Mouse (Mus musculus) cerebellum, adult 9-10 months (tissue): ENCODE results near the gene Camta1.
"Not testable (repeated sequence)": the region's sequence is repeated elsewhere in the genome, so short reads cannot be mapped to it uniquely, and the experiment has no call there.

Experiments
- DNase-seq: peaks from one replicate; pipeline ENCODE4 v3.0.0; 2022

Camta1 gene

DNA sequence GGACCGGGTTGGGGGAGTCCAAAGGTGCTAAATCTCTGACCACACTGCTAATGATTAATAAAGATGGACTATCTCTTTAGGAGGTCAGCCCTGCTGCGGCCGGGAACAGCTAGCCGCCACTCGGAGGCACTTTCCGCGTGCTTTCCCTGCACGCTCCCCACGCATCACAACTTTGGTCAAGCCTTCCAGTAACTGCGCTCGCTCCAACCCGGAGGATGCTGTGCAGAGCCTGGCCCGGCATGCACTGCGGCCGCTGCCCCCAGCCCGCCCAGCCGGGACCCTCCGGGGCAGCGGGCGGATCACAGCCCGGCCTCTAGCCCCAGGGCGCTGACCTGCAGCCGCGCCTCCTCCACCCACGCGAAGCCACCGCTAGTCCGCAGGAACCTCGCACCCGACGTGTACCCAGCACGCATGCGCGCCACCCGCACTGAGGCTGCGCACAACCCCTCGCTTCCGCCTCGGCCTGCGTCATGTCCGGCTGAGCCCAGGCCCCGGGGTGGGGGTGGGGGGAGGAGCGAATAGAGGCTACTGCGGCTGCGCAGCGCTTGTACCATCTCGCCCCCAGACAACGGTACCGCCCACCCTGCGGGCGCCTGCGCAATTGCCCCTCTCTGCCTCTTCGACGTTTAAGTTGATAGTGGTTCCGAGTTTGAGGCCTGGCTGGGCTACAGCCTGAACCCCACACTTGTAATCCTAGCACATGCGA lies 952.1 kb downstream of the Camta1 start:
- peak; percentile 97 for DNase-seq

DNA sequence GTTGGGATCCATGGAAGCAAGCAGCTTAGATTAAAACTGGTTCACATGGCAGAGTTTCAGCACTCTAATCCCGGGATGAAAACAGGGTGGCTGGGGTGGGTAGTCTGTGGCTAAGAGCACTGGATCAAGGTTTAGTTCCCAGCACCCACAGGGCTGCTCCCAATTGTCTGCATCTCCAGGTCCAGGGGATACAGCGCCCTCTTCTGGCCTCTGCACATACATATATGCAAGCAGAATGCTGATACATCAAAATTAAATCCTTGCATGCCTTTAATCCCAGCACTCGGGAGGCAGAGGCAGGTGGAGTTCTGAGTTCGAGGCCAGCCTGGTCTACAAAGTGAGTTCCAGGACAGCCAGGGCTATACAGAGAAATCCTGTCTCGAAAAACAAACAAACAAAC lies 953.2 kb downstream of the Camta1 start:
- peak; percentile 51 for DNase-seq

DNA sequence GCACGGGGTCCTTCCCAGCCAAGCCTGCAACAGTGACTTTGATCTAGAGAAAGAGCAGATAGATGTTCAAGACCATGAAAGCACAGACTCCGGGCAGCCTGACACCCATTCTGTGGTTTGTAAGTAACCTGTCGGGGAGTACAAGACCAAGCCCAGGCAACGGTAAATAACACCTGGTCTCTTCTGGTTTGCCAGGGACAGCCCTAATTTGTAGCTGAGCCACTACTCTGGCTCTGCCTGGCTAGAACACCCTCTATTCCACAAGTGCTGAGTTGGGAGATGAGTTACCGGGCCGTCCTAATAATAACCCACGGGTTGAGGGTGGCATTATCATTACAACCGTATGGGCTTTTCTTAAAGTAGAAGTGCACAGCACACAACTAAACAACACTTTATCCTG lies 954.6 kb downstream of the Camta1 start:
- no peak for DNase-seq

DNA sequence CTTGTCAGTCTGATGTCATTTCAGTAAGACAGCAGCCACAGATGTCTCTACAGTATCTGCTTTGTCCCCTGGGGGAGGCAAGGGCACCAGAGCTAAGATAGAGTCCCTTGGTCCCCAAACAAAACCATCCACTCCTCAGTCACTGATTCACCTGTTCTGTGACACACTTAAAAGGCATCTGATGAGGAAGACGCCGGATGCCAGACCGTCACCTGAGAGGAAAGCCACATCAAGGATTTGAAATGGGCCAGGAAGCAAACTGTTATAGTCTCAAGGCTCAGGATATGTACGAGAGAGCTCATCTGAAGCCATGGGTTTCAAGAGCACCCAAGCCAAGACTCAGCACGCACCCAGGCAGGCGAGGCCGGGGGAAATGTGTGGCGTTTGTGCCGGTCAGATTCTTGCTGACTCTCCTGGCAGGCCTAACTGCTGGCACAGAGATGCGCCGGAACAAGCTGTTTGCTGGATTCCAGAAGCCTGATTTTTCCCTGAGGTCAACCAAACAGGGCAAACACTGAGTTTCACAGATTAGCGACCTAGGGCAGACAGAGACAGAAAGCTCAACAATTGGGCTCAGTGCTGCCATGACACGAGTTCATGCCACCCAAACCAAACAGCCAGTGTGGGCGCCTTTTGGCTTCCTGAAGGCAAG lies 958.5 kb downstream of the Camta1 start:
- no peak for DNase-seq

DNA sequence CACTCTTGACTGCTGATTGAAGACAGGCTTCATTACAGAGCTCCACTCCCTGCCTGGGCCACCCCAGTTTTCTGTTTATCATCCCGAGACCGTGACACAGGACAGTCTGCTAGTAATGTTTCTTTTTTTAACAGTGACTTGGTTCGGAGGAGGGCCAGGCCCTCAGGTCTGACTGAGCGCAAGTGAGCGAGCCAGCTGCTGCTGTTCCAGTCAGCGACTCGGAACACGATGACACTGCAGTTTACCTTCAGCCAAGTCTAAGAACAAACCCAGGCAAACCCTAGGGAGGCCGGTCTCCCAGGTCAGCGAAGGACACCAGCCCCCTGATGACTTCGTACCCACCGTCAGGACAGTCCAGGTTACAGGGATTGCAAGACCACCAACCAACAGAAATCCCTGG lies 959.6 kb downstream of the Camta1 start:
- DNase-seq, result no peak

DNA sequence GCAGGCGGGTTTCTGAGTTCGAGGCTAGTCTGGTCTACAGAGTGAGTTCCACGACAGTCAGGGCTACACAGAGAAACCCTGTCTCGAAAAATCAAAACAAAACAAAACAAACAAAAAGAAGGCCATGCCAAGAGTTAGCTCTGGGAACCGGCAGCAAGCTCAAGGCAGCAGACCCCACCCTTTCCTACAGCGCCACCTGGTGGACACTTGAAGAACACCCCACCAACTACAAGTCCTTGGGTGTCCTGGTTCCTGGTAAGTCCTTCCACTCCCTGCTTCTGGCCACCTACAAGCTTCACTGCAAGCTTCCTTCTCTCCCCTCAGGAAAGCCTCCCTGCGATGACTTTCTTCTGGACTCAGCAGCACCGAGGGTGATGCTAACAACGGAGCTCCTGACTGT lies 960.0 kb downstream of the Camta1 start:
- peak; percentile 66 for DNase-seq

DNA sequence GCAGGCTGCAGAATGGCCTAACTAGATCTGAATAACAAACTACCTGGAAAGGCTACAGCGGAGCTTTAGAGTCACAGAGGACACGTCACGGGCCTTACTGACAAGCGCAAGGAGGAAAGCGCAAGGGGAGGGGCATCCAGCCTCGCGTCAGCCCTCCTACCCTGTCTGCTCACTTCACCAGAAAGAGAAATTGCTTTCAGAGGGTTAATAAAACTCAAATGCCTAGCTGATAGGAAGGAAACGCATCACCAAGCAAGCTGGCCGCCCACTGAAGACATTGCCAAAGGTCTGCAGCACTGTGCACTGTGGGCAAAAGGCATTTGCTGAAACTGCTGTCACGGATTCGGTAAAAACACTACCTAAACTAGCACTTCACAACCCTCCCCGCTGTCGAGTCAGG lies 961.2 kb downstream of the Camta1 start:
- no peak for DNase-seq

DNA sequence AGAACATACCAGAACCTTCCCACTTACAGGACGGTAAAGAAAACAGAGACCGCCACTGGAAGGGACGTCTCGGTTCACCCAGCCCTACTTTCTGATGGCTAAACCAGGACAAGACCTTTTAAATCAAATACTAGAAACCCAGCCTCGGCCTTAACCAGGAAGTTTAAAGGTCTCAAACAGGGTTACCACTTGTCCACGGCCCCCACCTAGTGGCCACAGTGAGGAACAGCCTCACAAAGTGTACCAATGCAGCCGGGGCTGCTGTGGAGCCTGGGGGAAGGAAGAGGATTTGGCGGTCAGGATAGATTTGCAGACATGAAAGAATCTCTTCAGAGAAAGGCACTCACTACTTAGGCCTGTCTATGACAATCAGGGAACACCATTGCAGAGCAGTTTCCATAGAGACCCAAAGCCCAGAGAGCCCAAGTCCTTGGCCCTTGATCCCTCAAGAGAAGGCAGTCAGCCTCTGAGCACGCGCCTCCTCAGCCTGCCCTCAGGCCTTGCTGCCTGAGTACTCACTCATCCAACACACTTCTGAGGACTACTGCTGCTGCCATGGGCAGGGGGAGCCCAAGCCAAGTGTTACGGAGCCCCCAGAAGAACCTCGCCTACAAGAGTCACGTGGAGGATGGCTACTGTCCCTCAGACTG lies 962.8 kb downstream of the Camta1 start:
- peak; percentile 69 for DNase-seq

DNA sequence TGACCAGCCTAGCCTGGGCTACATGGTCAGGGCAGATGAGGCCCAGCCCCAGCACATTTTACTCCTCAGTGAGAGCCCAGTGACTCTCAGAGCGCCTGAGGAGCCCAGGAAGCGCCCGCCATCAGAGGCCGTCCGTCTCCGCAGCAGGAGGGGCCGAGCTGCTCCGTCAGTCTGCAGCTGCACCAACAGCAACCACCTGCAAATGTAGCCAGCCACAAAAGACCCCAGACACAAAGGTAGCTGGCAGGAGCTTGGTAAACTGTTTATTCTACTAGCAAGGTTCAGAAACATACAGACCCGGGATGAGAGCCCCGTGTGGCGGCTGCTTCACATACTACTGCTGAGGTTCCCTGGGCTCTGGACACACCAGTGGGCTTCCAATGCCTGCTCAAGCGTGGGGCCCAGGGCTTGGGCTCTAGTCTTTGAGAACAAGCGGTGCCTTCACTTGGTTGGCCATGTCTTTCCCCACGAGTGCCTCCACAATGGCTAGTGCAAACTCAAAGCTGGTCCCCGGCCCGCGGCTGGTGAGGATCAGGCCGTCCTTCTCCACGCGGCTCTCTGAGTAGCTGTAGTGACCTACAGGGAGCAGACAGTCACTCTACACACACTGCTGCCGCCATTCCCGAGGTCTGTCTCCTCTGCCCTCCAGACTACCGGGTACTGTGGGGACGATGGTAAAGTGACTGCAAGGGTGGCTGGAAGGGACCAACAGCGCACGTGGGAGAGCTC lies 964.6 kb downstream of the Camta1 start:
- DNase-seq, result no peak

DNA sequence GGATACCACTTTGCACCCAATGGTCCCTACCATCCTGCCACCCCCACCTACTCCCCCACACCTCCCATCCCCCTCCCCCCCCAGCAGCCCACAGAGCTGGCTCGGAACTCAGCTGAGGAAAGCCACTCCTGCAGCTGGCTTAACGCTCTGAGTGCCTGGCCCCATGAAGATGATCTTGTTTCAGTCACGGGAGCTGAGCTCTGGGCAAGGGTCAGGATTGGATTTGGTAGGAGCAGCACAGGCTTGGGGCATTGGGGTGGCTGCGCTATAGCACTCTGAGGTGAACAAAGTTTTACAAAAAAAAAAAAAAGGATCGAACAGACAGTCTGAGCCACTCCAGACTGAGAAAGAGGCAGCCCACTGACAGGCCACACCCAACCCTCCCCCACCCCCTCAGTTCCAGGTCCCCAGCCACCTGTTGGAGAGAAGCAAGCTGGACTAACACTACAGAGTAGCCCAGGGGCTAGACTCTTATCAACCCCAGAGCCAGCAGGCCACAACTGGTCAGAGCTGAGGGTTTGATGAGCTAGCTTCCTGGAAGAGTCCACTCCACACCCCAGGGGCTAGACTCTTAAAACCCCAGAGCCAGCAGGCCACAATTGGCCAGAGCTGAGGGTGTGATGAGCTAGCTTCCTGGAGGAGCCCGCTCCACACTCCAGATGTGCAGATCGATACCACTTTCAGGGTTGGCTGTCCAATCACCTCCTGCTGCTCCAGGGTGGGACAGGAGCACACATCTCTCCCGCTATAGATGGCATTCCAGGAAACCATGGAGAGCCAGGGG lies 966.8 kb downstream of the Camta1 start:
- no peak for DNase-seq

DNA sequence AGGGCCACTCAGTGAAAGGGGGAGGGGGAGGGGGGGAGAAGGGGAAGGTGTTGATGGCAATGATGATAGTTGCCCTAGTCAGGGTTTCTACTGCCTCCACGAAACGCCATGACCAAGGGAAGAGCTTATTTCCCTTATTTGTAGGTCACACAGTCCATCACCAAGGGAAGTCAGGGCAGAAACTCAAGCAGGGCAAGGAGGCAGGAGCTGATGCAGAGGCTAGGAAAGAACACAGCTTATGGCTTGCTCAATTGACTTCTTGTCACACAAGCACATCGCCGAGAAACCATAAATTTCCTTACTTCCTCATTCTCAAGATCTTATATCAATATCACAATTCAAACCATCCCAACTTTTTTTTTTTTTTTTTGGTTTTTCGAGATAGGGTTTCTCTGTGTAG lies 970.4 kb downstream of the Camta1 start:
- DNase-seq, result no peak

DNA sequence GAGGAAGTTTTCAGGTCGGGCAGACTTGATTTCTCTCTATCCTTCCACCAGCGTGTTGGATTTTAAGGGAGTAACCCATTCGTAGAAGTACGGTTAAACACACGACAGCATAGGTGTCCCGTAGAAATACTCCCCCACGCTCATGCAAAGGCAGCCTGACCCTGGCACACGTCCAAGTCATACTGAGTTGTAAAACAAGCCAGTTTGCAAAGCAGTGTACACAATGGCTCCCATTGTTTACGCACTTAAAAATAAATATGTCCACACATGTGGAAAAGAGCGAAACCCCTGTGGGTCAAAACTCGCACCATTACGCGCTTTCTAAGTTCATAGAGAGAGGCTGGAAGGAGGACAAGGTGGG lies 971.7 kb downstream of the Camta1 start:
- no peak for DNase-seq

DNA sequence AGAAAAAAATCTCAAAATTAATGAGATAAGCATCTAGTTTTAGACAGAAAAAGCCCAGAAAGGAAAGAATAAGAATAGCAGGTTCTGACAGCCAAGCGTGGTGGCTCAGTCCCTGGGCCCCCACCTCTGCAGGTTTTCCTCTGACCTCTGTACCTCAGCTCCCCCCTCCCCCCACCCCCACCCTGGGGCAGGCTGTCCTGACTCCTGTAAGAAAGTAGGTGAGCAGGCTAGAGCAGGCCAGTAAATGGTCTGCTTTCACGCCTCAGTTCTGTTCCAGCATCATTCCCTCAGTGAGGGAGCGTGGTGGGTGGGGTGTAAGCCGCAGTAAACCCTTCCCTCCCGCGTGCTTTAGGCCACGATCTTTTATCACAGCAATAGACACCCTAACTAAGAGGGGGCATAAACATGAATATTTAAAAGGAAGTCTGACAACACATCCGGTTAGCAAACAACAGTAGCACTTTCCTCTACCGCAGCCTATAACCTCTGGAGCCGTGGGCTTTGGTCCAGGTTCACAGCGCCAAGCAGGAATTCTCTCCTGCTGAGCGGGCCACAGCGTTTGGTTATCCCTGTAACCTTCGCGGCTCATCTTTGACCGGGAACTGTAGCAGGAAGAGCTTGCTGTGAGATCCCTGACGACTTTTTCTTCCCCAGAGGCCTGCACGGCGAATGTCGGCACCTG lies 972.3 kb downstream of the Camta1 start:
- DNase-seq, result no peak

DNA sequence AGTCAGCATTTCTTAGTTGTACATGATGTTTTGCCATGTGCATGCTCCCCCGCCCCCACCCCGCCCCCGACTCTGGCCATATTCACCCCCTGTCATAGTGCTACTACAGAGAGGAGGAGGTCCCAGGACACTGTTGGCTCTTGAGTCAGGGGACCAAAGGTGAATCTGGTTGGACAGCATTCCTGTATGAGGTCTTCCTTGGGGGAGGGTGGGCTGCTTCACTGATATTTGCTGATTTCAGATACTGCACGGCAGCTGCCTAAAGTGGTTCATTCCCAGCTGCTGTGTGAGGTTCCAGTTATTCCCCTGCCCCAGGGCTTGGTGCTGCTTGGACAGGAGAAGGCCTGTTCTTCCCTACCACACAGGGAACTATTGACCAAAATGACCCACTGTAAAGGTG lies 973.2 kb downstream of the Camta1 start:
- DNase-seq, result no peak

DNA sequence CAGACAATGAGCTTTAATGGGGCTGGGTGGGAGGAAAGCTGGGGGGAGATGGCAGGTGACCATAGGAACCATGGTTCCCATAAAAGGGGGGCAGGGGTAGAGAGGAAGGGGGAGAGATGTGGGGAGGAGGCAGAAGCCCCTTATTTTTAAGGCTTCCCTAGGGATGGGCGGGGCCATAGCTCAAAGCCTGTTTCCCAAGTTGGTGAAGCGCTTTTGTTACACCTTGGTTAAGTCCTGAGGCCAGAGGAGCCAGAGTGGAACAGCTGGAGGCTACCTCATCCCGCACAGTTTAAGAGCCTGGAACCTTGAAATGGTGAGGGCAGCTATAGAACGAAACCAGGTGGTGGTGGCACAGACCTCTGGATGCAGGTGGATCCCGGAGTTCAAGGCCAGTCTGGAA lies 973.8 kb downstream of the Camta1 start:
- no peak for DNase-seq

DNA sequence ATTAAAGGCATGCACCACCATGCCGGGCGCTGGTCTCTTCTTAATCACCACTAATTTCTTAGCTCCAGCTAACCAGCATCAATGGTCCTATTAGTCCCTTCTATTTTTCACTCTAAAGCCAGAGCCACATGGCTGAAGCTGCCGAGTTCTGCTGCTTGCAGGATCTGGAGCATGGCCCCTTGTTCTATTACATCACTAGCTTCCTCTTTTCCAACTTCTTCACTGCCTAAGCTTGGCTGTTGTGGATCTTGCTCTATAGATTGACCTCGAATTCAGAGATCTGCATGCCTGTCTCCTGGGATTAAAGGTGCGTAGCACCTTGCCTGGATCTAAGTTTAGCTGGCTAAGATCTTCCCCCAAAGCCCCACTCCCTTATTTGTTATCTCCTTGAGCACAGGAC lies 979.0 kb downstream of the Camta1 start:
- DNase-seq, result no peak

DNA sequence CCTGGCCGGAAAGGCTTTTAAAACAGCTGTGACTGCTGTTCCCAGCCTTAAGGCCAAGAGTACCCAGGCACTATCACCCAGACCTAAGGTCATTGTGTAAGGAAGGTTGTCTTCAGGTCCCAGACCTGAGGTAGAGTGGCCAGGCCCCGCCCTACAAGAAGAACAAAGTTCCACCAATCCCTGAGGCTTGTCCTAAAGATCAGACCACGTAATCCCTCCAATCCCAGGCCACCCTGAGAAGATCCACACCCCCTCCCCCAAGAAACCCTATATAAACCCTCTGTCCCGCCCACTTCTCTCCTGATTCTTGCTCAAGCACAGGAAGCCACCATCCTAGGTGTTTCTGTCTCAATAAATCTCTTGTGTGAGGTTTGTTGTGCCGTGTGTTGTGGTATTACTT lies 981.3 kb downstream of the Camta1 start:
- no peak for DNase-seq

DNA sequence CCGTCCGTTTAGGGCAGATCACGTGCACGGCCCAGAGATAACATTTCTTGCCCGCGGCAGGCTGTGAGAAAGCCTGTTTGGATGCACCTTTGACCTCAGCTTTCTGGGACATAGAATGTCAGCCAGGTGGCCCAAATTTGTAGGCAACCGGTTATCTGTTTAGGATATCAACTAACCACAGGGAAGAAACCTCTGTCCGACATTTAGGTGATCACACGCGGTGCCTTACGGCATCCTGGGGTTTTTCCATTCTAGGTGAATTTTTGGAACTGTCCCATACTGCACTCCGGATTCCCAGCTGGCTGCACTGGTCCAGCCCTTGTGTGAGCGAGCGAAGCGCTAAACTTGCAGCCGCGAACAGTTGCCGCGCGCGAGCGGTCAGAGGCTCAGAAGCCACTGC lies 982.0 kb downstream of the Camta1 start:
- DNase-seq, result no peak

DNA sequence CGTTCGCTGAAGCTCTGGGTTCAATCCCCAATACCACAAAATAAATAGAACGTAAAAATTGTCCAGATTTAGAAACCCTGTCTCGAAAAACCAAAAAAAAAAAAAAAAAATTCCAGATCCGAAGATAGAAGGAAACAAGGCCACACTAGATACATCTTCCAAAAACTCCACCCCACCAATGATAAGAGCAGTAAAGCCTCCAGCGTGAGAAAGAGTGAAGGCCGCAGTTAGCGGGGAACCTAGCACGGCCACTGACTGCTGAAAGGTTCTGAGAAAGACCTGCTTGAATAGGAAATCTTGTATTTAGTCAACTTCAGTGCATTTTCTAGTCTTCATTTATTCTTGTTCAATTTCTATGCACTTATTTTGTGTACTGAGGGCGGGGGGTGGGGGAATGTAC lies 986.3 kb downstream of the Camta1 start:
- no peak for DNase-seq

DNA sequence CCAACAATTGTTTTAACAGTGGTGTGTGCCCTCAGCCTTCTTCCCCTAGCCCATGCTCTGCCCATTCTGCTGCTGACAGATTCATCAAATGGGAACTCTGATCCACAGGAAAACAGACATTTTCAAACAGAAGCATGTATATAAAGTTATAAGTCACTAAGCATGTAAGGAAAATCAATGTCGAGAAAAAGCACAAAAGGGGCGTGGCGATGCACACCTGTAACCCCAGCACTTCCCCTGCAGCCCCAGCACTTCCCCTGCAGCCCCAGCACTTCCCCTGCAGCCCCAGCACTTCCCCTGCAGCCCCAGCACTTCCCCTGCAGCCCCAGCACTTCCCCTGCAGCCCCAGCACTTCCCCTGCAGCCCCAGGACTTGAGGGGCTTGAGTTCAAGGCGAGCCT lies 987.3 kb downstream of the Camta1 start:
- DNase-seq, result not testable (repeated sequence)

DNA sequence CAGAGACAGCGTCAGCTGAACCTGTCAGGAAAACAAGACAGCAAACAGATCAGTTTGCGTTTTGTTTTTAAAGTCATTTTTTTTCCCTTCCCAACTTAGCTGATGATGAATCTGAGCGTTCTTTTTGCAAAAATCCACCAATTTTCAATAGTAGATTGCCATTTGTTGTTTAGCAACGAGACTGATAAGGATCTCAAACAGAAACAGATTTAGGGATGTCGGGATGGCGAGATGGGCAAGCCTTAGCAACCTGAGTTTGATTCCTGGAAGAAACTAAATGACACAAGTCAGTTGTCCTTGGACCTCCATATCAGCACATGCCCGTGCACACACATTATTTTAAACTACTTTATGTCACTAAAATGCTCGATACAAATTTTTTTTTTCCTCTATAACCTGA lies 989.0 kb downstream of the Camta1 start:
- DNase-seq, result no peak

DNA sequence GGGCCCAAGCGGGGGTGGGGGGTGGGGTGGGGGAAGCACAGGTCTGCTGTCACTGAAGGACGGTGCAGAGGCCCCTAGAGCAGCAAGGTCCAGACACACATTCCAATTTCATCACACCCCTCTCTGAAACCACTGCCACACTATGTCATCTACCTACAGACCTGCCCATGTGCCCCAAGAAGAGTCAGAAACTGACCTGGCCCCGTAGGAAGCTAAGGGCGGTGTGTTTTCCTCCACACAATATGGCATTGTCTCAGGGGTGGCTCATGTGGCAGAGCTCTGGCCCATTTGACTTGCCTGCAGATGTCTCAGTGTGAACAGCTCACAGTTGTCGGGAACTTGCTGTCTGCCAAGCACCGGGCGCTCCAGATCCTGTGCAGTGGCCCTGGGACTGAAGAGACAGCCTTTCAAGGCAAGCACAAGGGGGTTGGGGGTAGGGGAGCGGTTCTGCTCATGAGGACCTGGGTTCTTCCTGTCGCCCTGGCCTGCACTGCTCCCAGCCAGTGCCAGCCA lies 989.5 kb downstream of the Camta1 start:
- DNase-seq, result no peak
